Mouse (Mus musculus): Measurements from ENCODE around the gene Gm10273.
"Not testable (repeated sequence)": the region's sequence is repeated elsewhere in the genome, so short reads cannot be mapped to it uniquely, and the experiment has no call there.

Gm10273 gene

GRCm38 (mm10) chr10:59395461-59395860 lies at the start of gene Gm10273:
TSS of gene Gm10273 (plus strand) at chr10:59395632.
- DNase-seq (ENCODE audit: low spot score): not testable (repeated sequence)

- DNase-seq (ENCODE audit: low spot score): no peak
These were observed 48.9 kb upstream of the Gm10273 start for GRCm38 (mm10) chr10:59346560-59346959.

GRCm38 (mm10) chr10:59348200-59348599 lies 47.2 kb upstream of the Gm10273 start:
- DNase-seq (ENCODE audit: low spot score): no peak

- no peak for DNase-seq (ENCODE audit: low spot score)
These were observed 45.9 kb upstream of the Gm10273 start for GRCm38 (mm10) chr10:59349536-59349935.

GRCm38 (mm10) chr10:59353065-59353464 lies 42.4 kb upstream of the Gm10273 start:
- no peak for DNase-seq (ENCODE audit: low spot score)

- no peak for DNase-seq (ENCODE audit: low spot score)
These were observed 41.3 kb upstream of the Gm10273 start for GRCm38 (mm10) chr10:59354120-59354519.

GRCm38 (mm10) chr10:59355020-59355419 lies 40.4 kb upstream of the Gm10273 start:
- no peak for DNase-seq (ENCODE audit: low spot score)

- DNase-seq (ENCODE audit: low spot score): no peak
These were observed 36.7 kb upstream of the Gm10273 start for GRCm38 (mm10) chr10:59358744-59359143.

GRCm38 (mm10) chr10:59363208-59363607 lies 32.2 kb upstream of the Gm10273 start:
- DNase-seq (ENCODE audit: low spot score): no peak

GRCm38 (mm10) chr10:59364551-59364950 lies 30.9 kb upstream of the Gm10273 start:
- no peak for DNase-seq (ENCODE audit: low spot score)

GRCm38 (mm10) chr10:59365804-59366589 lies 29.4 kb upstream of the Gm10273 start:
- no peak for DNase-seq (ENCODE audit: low spot score)

GRCm38 (mm10) chr10:59366746-59367145 lies 28.7 kb upstream of the Gm10273 start:
- no peak for DNase-seq (ENCODE audit: low spot score)

- DNase-seq (ENCODE audit: low spot score): no peak
These were observed 28.2 kb upstream of the Gm10273 start for GRCm38 (mm10) chr10:59367206-59367605.

- DNase-seq (ENCODE audit: low spot score): no peak
These were observed 26.7 kb upstream of the Gm10273 start for GRCm38 (mm10) chr10:59368729-59369128.

- DNase-seq (ENCODE audit: low spot score): no peak
These were observed 26.0 kb upstream of the Gm10273 start for GRCm38 (mm10) chr10:59369426-59369825.

GRCm38 (mm10) chr10:59377906-59378305 lies 17.5 kb upstream of the Gm10273 start:
- no peak for DNase-seq (ENCODE audit: low spot score)

- no peak for DNase-seq (ENCODE audit: low spot score)
These were observed 16.7 kb upstream of the Gm10273 start for GRCm38 (mm10) chr10:59378728-59379127.

GRCm38 (mm10) chr10:59379927-59380326 lies 15.5 kb upstream of the Gm10273 start:
- DNase-seq (ENCODE audit: low spot score): peak; percentile 45

GRCm38 (mm10) chr10:59380411-59380821 lies 15.0 kb upstream of the Gm10273 start:
- peak; percentile 32 for DNase-seq (ENCODE audit: low spot score)

GRCm38 (mm10) chr10:59381563-59381962 lies 13.9 kb upstream of the Gm10273 start:
- peak; percentile 54 for DNase-seq (ENCODE audit: low spot score)

GRCm38 (mm10) chr10:59386951-59387350 lies 8.5 kb upstream of the Gm10273 start:
- DNase-seq (ENCODE audit: low spot score): no peak

GRCm38 (mm10) chr10:59389652-59390051 lies 5.8 kb upstream of the Gm10273 start:
- no peak for DNase-seq (ENCODE audit: low spot score)

- no peak for DNase-seq (ENCODE audit: low spot score)
These were observed 3.5 kb upstream of the Gm10273 start for GRCm38 (mm10) chr10:59391907-59392306.
